Mouse (Mus musculus): Measurements from ENCODE around the gene Frmd8.

DNA sequence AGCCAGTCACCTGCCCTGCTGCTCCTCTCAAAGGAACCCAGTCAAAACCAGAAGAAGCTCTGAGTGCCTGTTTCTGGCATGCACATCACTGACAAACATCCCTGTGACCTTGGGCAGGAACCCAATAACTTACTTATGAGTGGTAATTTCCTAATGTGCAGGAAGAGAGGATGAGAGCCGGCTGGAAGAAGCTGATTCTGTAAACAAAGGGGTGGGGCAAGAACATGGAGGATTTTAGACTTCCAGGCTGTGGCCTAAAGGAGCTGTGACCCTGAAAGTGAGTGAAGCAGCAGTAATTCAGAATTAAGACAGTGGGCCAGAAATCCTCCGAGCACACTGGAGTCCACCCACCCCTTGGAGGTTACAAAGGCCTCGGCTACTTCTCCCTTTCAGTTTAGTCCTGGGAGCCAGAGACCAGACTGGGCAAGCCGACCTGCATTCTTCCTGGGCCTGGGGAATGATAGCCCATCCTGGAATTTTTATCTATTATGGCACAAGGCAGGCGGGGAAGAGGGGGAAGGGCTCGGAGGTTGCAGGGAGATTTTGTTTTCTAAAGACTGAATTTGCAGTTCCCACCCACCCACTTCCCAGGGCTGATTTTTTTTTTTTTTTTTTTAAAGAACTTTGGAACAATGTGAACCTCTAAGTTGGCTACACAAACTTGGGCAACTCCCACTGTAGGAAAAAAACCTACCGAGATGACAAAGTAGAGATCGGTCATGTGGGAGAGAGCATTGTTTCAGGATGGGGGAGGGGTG is 68.8 kb downstream of the Frmd8 start:
- TF ChIP-seq POLR2A (IDR thresholded peaks at IDR 0.05; ENCODE audit: extremely low read depth, insufficient read depth, low read length) = no peak
- no peak for TF ChIP-seq CTCF (IDR thresholded peaks at IDR 0.05; ENCODE audit: low read depth, low read length)

All from liver, adult 2 months (tissue).